Mouse (Mus musculus) WW6 (cell line): ENCODE results near the gene Gpbar1.
"Not testable (repeated sequence)": the region's sequence is repeated elsewhere in the genome, so short reads cannot be mapped to it uniquely, and the experiment has no call there.

Source experiments
- DNase-seq: peaks from one replicate; pipeline ENCODE4 v3.0.0-alpha.2; 2013; ENCODE audit warnings: low read depth, low spot score

Gene Gpbar1

DNA sequence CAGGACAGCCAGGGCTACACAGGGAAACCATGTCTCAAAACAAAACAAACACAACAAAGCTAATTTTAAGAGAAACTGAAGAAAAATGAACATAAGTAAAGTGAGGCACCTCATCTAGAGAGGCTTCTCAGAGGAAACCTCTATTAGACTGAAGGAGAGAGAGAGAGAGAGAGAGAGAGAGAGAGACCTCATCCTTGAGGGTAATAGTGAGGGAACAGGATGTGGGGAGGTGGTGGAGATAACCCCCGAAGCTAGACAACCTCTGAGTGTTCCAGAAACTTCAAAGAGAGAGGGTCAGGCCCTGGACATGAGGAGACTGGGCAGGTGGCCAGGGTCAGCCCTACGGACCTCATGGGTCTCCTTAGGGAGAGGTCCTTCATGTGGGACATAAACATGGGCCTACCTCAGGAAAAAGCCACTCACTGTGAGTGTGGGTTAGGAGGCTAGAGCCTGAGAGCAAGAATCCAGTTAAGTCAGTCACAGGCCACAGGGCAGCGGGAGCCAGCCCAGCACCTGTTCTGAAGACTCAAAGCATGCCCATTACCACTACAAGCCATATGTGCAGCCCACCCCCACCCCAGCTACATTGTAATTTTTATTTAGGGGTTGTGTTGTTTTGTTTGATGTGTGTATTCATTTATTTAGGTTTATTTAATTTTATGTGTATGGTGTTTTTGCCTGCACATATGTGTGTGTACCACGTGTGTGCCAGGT lies 37.9 kb downstream of the Gpbar1 start:
- no peak for DNase-seq

GRCm38 (mm10) chr1:74318711-74319110 lies 40.4 kb downstream of the Gpbar1 start:
- no peak for DNase-seq

- no peak for DNase-seq
Measured at GRCm38 (mm10) chr1:74321396-74321795, 43.0 kb downstream of the Gpbar1 start.

GRCm38 (mm10) chr1:74326916-74327315 lies 48.6 kb downstream of the Gpbar1 start:
- not testable (repeated sequence) for DNase-seq
